Mouse (Mus musculus): Measurements from ENCODE around the gene Armc8. TPM values are rescaled to one million over a fixed set of nuclear protein-coding genes. Genes with fewer than 3 reads are reported as not detected.

The Armc8 gene
- total and polyA plus RNA-seq, 2 experiments from 2014 or later: 18.5 to 22.5 TPM

- no peak for ATAC-seq (ENCODE audit: insufficient read depth, low read depth)
- Histone ChIP-seq H3K4me2 (ENCODE audit: low read depth, low read length) (no peak overlapping the region), H3K9ac (replicated peaks; ENCODE audit: low read depth, low read length) (no peak overlapping the region), H3K4me1 (ENCODE audit: control insufficient read depth, insufficient read depth) (no peaks in the 10 kb centered on the region), H3K9me3 (replicated peaks; ENCODE audit: control insufficient read depth, low read length) (no peaks in the 10 kb centered on the region), H3K27me3 (ENCODE audit: control insufficient read depth, insufficient read depth, low read length) (peaks cover 2% of the 10 kb centered on the region), H3K36me3 (replicated peaks; ENCODE audit: control insufficient read depth, insufficient read depth, low read length) (no peaks in the 10 kb centered on the region), H3K27ac (ENCODE audit: low read depth) (no peak overlapping the region), H3K4me3 (ENCODE audit: low read depth, low read length) (no peak overlapping the region)
- DNase-seq (ENCODE audit: low spot score): no peak
- no peak for TF ChIP-seq CTCF (IDR thresholded peaks at IDR 0.05; ENCODE audit: low read depth)
- no peak for TF ChIP-seq EP300 (IDR thresholded peaks at IDR 0.05; ENCODE audit: low read depth)
These were observed 122.4 kb downstream of the Armc8 start for GRCm38 (mm10) chr9:99446259-99446658.

GRCm38 (mm10) chr9:99444590-99445178, 124.0 kb downstream of the Armc8 start:
- no peaks in the 10 kb centered on the region for H3K27me3 ChIP-seq (ENCODE audit: control insufficient read depth, insufficient read depth, low read length)
- H3K36me3 ChIP-seq (replicated peaks; ENCODE audit: control insufficient read depth, insufficient read depth, low read length): no peaks in the 10 kb centered on the region
- TF ChIP-seq EP300 (IDR thresholded peaks at IDR 0.05; ENCODE audit: low read depth) (no peak), CTCF (IDR thresholded peaks at IDR 0.05; ENCODE audit: low read depth) (peak; percentile 45)
- DNase-seq (ENCODE audit: low spot score) (peak; percentile 36), ATAC-seq (ENCODE audit: insufficient read depth, low read depth) (no peak; the same call in 1 of the 2 replicates)
- WGBS: 40% methylated on average over 8 of the region's 8 CpGs
- no peak overlapping the region for H3K4me3 ChIP-seq (ENCODE audit: low read depth, low read length)
- H3K4me1 ChIP-seq (ENCODE audit: control insufficient read depth, insufficient read depth): no peaks in the 10 kb centered on the region
- no peak overlapping the region for H3K4me2 ChIP-seq (ENCODE audit: low read depth, low read length)
- H3K27ac ChIP-seq (ENCODE audit: low read depth): no peak overlapping the region
- H3K9me3 ChIP-seq (replicated peaks; ENCODE audit: control insufficient read depth, low read length): no peaks in the 10 kb centered on the region
- H3K9ac ChIP-seq (replicated peaks; ENCODE audit: low read depth, low read length): no peak overlapping the region

- WGBS: 83% methylated on average over 4 of the region's 4 CpGs
- H3K4me2 ChIP-seq (ENCODE audit: low read depth, low read length): no peak overlapping the region
- H3K27ac ChIP-seq (ENCODE audit: low read depth): no peak overlapping the region
- TF ChIP-seq EP300 (IDR thresholded peaks at IDR 0.05; ENCODE audit: low read depth): no peak
- no peak for TF ChIP-seq CTCF (IDR thresholded peaks at IDR 0.05; ENCODE audit: low read depth)
- H3K27me3 ChIP-seq (ENCODE audit: control insufficient read depth, insufficient read depth, low read length): peaks cover 11% of the 10 kb centered on the region; the same call in 1 of the 2 replicates
- peaks cover 5% of the 10 kb centered on the region; the same call in 1 of the 2 replicates for H3K4me1 ChIP-seq (ENCODE audit: control insufficient read depth, insufficient read depth)
- DNase-seq (ENCODE audit: low spot score): no peak
- no peaks in the 10 kb centered on the region for H3K9me3 ChIP-seq (replicated peaks; ENCODE audit: control insufficient read depth, low read length)
- no peak overlapping the region for H3K4me3 ChIP-seq (ENCODE audit: low read depth, low read length)
- H3K9ac ChIP-seq (replicated peaks; ENCODE audit: low read depth, low read length): no peak overlapping the region
- H3K36me3 ChIP-seq (replicated peaks; ENCODE audit: control insufficient read depth, insufficient read depth, low read length): no peaks in the 10 kb centered on the region
- no peak for ATAC-seq (ENCODE audit: insufficient read depth, low read depth)
These were observed 126.9 kb downstream of the Armc8 start for GRCm38 (mm10) chr9:99441647-99442433.

GRCm38 (mm10) chr9:99440941-99441340, 127.8 kb downstream of the Armc8 start:
- DNase-seq (ENCODE audit: low spot score) (no peak), ATAC-seq (ENCODE audit: insufficient read depth, low read depth) (no peak)
- Histone ChIP-seq H3K4me2 (ENCODE audit: low read depth, low read length) (no peak overlapping the region), H3K9ac (replicated peaks; ENCODE audit: low read depth, low read length) (no peak overlapping the region), H3K4me1 (ENCODE audit: control insufficient read depth, insufficient read depth) (peaks cover 5% of the 10 kb centered on the region; the same call in 1 of the 2 replicates), H3K27me3 (ENCODE audit: control insufficient read depth, insufficient read depth, low read length) (peaks cover 11% of the 10 kb centered on the region; the same call in 1 of the 2 replicates), H3K4me3 (ENCODE audit: low read depth, low read length) (no peak overlapping the region), H3K36me3 (replicated peaks; ENCODE audit: control insufficient read depth, insufficient read depth, low read length) (no peaks in the 10 kb centered on the region), H3K9me3 (replicated peaks; ENCODE audit: control insufficient read depth, low read length) (no peaks in the 10 kb centered on the region), H3K27ac (ENCODE audit: low read depth) (no peak overlapping the region)
- 62% methylated on average over 5 of the region's 5 CpGs for WGBS
- no peak for TF ChIP-seq EP300 (IDR thresholded peaks at IDR 0.05; ENCODE audit: low read depth)

GRCm38 (mm10) chr9:99439064-99439463, 129.6 kb downstream of the Armc8 start:
- TF ChIP-seq EP300 (IDR thresholded peaks at IDR 0.05; ENCODE audit: low read depth) (no peak), CTCF (IDR thresholded peaks at IDR 0.05; ENCODE audit: low read depth) (no peak)
- DNase-seq (ENCODE audit: low spot score) (no peak), ATAC-seq (ENCODE audit: insufficient read depth, low read depth) (no peak)
- H3K4me3 ChIP-seq (ENCODE audit: low read depth, low read length): no peak overlapping the region
- no peak overlapping the region for H3K27ac ChIP-seq (ENCODE audit: low read depth)
- H3K27me3 ChIP-seq (ENCODE audit: control insufficient read depth, insufficient read depth, low read length): peaks cover 11% of the 10 kb centered on the region; the same call in 1 of the 2 replicates
- no peaks in the 10 kb centered on the region for H3K9me3 ChIP-seq (replicated peaks; ENCODE audit: control insufficient read depth, low read length)
- peaks cover 5% of the 10 kb centered on the region; the same call in 1 of the 2 replicates for H3K4me1 ChIP-seq (ENCODE audit: control insufficient read depth, insufficient read depth)
- no peak overlapping the region for H3K4me2 ChIP-seq (ENCODE audit: low read depth, low read length)
- no peaks in the 10 kb centered on the region for H3K36me3 ChIP-seq (replicated peaks; ENCODE audit: control insufficient read depth, insufficient read depth, low read length)
- WGBS: 70% methylated on average over 8 of the region's 8 CpGs
- no peak overlapping the region for H3K9ac ChIP-seq (replicated peaks; ENCODE audit: low read depth, low read length)

Data from heart, postnatal 0 days (tissue).